Mouse (Mus musculus) midbrain, embryonic 14.5 days (tissue): ENCODE results near the gene Sugt1. TPM values are rescaled to one million over a fixed set of nuclear protein-coding genes. Genes with fewer than 3 reads are reported as not detected.
A peak's percentile ranks its signal among the peaks of the same experiment; 100 is the strongest.

Experiments
- ATAC-seq: fragments of 200-750 bp; cut with Nextera tagmentation; 2 replicates; pipeline ENCODE4 v1.8.0; 2017; ENCODE audit warnings: moderate number of reproducible peaks, moderate library complexity; ENCODE audit not compliant: low FRiP score, low TSS enrichment
- DNase-seq: peaks from one replicate; pipeline ENCODE4 v3.0.0-alpha.2; 2015
- H3K27ac ChIP-seq: fragments of 300-500 bp; sonication (generic); replicated peaks from 2 replicates; pipeline ENCODE4 v1.5.1; 2014; ENCODE audit warnings: mild to moderate bottlenecking, low read depth, low read length, moderate library complexity
- H3K27me3 ChIP-seq: fragments of 300-500 bp; sonication (generic); 2 replicates; pipeline ENCODE4 v1.6.1; 2014; ENCODE audit warnings: low read length, control low read depth, mixed read lengths; ENCODE audit not compliant: control insufficient read depth, insufficient read depth
- H3K36me3 ChIP-seq: fragments of 300-500 bp; sonication (generic); 2 replicates; pipeline ENCODE4 v1.6.1; 2014; ENCODE audit warnings: low read length, control low read depth; ENCODE audit not compliant: control insufficient read depth, insufficient read depth
- H3K4me1 ChIP-seq: fragments of 300-500 bp; sonication (generic); 2 replicates; pipeline ENCODE4 v1.6.1; 2014; ENCODE audit warnings: mild to moderate bottlenecking, antibody characterized with exemption, low read length, control low read depth; ENCODE audit not compliant: control insufficient read depth, insufficient read depth
- H3K4me2 ChIP-seq: fragments of 300-500 bp; sonication (generic); 2 replicates; pipeline ENCODE4 v1.6.1; 2014; ENCODE audit warnings: mild to moderate bottlenecking, low read length, moderate library complexity
- H3K4me3 ChIP-seq: fragments of 300-500 bp; sonication (generic); replicated peaks from 2 replicates; pipeline ENCODE4 v1.5.1; 2014; ENCODE audit warnings: low read depth, low read length
- H3K9ac ChIP-seq: fragments of 300-500 bp; sonication (generic); replicated peaks from 2 replicates; pipeline ENCODE4 v1.6.1; 2014; ENCODE audit warnings: mild to moderate bottlenecking, low read length, moderate library complexity
- H3K9me3 ChIP-seq: fragments of 300-500 bp; sonication (generic); 2 replicates; pipeline ENCODE4 v1.6.1; 2016; ENCODE audit warnings: low read length, control low read depth, mixed read lengths; ENCODE audit not compliant: control insufficient read depth
- WGBS: fragments of 180-500 bp; shearing (Covaris S2); extraction: QIAGEN DNeasy Blood & Tissue Kit; methylation state at CpG from one replicate; pipeline ENCODE4 v1.1.7; 2014; 5-methylcytosine and 5-hydroxymethylcytosine counted together
- polyA plus RNA-seq: library from polyadenylated mRNA; unstranded; fragments of >200 nt; fragmentation: Nextera tagmentation; extraction: Ambion mirVana; gene quantifications from 2 replicates; pipeline ENCODE4 v1.2.1, GENCODE M21; 2014

Gene Sugt1
- polyA plus RNA-seq, 1 experiment from 2014 or later = 128 TPM

DNA sequence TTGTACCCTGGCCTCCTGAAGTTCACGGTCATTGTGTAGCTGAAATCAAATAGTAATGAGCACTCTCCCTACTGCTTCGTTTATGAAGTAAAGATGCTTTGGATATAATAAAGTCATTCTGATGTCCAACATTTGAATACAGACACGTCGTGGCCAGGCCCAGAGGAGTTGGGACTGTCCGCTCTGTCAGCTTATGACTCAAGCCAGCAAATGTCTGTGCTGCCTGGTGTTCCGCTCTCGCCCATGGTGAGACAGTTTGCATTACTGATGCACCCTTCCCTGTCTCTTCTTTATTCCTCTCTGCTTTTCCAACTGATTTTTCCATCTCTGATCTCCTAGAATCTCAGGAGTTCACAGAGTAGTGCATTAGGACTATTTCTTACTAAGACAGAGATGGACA lies 32.3 kb downstream of the Sugt1 start:
- Histone ChIP-seq H3K27ac (no peak overlapping the region), H3K9me3 (no peaks in the 10 kb centered on the region), H3K4me1 (no peaks in the 10 kb centered on the region), H3K4me2 (no peak overlapping the region), H3K9ac (no peak overlapping the region), H3K36me3 (peaks cover 48% of the 10 kb centered on the region), H3K27me3 (no peaks in the 10 kb centered on the region), H3K4me3 (no peak overlapping the region)
- WGBS = 85% methylated on average over 7 of the region's 7 CpGs
- ATAC-seq (no peak), DNase-seq (no peak)

DNA sequence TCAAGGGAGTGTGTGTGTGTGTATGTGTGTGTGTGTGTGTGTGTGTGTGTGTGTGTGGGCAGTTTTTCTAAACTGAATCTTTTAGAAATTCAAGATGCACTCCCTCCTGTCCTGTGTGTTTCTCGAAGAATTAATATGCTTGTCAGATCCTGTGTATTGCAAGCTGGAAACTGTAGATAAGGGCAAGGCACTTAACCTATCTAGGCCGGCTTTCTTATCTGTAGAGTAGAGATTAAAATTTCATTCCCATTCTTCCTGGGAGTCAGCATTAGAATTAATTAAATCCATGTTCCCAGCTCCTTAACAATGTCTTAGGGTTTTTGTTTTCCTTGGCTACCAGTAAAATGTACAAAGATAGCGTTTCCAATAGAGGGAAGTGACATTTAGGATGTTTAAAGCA lies 33.7 kb downstream of the Sugt1 start:
- Histone ChIP-seq H3K9me3 (no peaks in the 10 kb centered on the region), H3K36me3 (peaks cover 55% of the 10 kb centered on the region), H3K9ac (no peak overlapping the region), H3K27me3 (no peaks in the 10 kb centered on the region), H3K4me1 (no peaks in the 10 kb centered on the region), H3K27ac (no peak overlapping the region), H3K4me2 (no peak overlapping the region), H3K4me3 (no peak overlapping the region)
- ATAC-seq (no peak), DNase-seq (peak; percentile 26)
- 59% methylated on average over 3 of the region's 3 CpGs for WGBS

- Histone ChIP-seq H3K36me3 (peaks cover 19% of the 10 kb centered on the region), H3K4me1 (no peaks in the 10 kb centered on the region), H3K4me3 (no peak overlapping the region), H3K27me3 (no peaks in the 10 kb centered on the region), H3K27ac (no peak overlapping the region), H3K4me2 (no peak overlapping the region), H3K9me3 (no peaks in the 10 kb centered on the region), H3K9ac (no peak overlapping the region)
- WGBS = 95% methylated on average over 6 of the region's 6 CpGs
- ATAC-seq (no peak), DNase-seq (no peak)
These were observed 44.8 kb downstream of the Sugt1 start for GRCm38 (mm10) chr14:79632330-79632729.

GRCm38 (mm10) chr14:79633196-79633595 lies 45.7 kb downstream of the Sugt1 start:
- 97% methylated on average over 2 of the region's 2 CpGs for WGBS
- Histone ChIP-seq H3K36me3 (peaks cover 14% of the 10 kb centered on the region), H3K9me3 (no peaks in the 10 kb centered on the region), H3K4me2 (no peak overlapping the region), H3K9ac (no peak overlapping the region), H3K27me3 (no peaks in the 10 kb centered on the region), H3K27ac (no peak overlapping the region), H3K4me3 (no peak overlapping the region), H3K4me1 (no peaks in the 10 kb centered on the region)
- DNase-seq (no peak), ATAC-seq (no peak)

DNA sequence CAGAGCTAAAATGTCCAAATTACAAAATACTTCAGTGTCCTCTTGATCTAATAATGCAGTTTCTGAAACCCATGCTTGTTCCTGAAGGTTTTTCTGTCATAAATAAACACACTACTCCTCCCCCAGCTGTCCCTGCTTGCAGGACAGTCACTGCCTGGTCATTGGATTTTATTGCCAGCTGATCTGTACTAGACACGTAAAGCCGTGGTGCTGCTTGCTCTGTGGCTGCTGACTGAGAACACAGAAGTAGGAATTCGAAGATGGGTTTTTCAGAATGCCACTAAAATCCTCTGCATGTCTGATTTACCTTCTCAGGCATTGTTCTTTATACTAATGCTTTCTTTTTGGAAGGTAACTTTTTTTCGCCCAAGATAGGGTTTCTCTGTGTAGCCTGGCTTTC lies 49.3 kb downstream of the Sugt1 start:
- Histone ChIP-seq H3K4me1 (no peaks in the 10 kb centered on the region), H3K4me2 (no peak overlapping the region), H3K4me3 (no peak overlapping the region), H3K27ac (no peak overlapping the region), H3K27me3 (no peaks in the 10 kb centered on the region), H3K9ac (no peak overlapping the region), H3K36me3 (no peaks in the 10 kb centered on the region), H3K9me3 (no peaks in the 10 kb centered on the region)
- DNase-seq (no peak), ATAC-seq (no peak)
- WGBS = 84% methylated on average over 4 of the region's 4 CpGs

GRCm38 (mm10) chr14:79642063-79642462 lies 54.6 kb downstream of the Sugt1 start:
- no peak overlapping the region for H3K4me3 ChIP-seq
- H3K9me3 ChIP-seq = no peaks in the 10 kb centered on the region
- no peaks in the 10 kb centered on the region for H3K36me3 ChIP-seq
- H3K27me3 ChIP-seq = no peaks in the 10 kb centered on the region
- H3K9ac ChIP-seq = no peak overlapping the region
- WGBS = 87% methylated on average over 9 of the region's 9 CpGs
- DNase-seq (no peak), ATAC-seq (no peak)
- 0 out of 2 replicates have a peak, but pooled peaks cover 4% of the 10 kb centered on the region for H3K4me1 ChIP-seq
- H3K4me2 ChIP-seq = no peak overlapping the region
- H3K27ac ChIP-seq = no peak overlapping the region

DNA sequence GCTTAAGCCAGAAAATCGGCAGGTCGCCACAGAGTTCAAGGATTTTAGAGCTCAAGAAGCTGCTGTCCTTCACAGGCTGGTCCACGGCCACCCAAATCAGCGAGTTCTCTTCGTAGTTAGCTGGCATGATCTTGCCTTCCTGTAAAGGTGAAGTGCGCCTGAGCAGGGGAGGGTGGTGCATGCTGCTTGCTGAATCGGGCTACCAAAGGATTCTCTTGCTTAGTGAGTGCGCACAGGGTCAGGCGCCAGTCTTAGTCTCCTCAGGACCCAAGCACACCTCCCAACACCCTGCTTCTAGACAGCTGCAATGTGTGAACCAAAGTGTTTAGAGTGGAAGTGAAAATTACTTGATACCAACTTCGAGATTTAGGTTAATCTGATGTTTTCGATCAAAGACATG lies 57.9 kb downstream of the Sugt1 start:
- no peak overlapping the region for H3K9ac ChIP-seq
- no peaks in the 10 kb centered on the region for H3K9me3 ChIP-seq
- H3K36me3 ChIP-seq = no peaks in the 10 kb centered on the region
- H3K27me3 ChIP-seq = no peaks in the 10 kb centered on the region
- no peak overlapping the region for H3K27ac ChIP-seq
- WGBS = 40% methylated on average over 11 of the region's 11 CpGs
- DNase-seq = peak; percentile 28
- no peak for ATAC-seq
- no peak overlapping the region for H3K4me3 ChIP-seq
- no peak overlapping the region for H3K4me2 ChIP-seq
- H3K4me1 ChIP-seq = 0 out of 2 replicates have a peak, but pooled peaks cover 4% of the 10 kb centered on the region

DNA sequence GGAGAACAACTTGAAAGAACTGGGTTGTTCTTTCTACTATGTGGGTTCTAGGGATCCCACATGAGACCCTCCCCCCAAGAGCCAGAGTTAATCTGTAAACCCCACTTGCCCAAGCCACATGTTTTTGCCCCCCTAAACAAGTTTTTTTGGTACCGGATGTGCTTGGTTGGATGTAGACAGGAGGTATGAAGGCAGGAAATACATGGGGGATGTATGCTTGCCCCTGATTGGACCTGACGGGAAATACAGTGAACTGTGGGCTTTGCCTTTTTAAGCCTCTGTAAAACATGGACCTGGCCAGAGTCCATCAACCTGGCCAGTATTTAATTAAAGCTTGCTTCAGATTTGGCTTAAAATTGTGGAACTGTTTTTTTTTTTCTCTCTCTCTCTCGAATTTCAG lies 62.2 kb downstream of the Sugt1 start:
- Histone ChIP-seq H3K9ac (no peak overlapping the region), H3K4me2 (no peak overlapping the region), H3K27ac (no peak overlapping the region), H3K9me3 (no peaks in the 10 kb centered on the region), H3K4me3 (no peak overlapping the region), H3K36me3 (no peaks in the 10 kb centered on the region), H3K27me3 (no peaks in the 10 kb centered on the region), H3K4me1 (0 out of 2 replicates have a peak, but pooled peaks cover 2% of the 10 kb centered on the region)
- 87% methylated on average over 3 of the region's 3 CpGs for WGBS
- DNase-seq (no peak), ATAC-seq (no peak)

GRCm38 (mm10) chr14:79652654-79653053 lies 65.2 kb downstream of the Sugt1 start:
- DNase-seq = no peak
- no peak for ATAC-seq
- H3K36me3 ChIP-seq = no peaks in the 10 kb centered on the region
- WGBS = 84% methylated on average over 4 of the region's 4 CpGs
- no peak overlapping the region for H3K4me3 ChIP-seq
- no peaks in the 10 kb centered on the region for H3K9me3 ChIP-seq
- no peaks in the 10 kb centered on the region for H3K4me1 ChIP-seq
- H3K9ac ChIP-seq = no peak overlapping the region
- H3K27ac ChIP-seq = no peak overlapping the region
- no peak overlapping the region for H3K4me2 ChIP-seq
- H3K27me3 ChIP-seq = no peaks in the 10 kb centered on the region
